Mouse (Mus musculus) Patski (cell line): ENCODE results near the gene Prr12. TPM values are rescaled to one million over a fixed set of nuclear protein-coding genes. Genes with fewer than 3 reads are reported as not detected.

Source experiments
- ATAC-seq: fragments of 100-300 bp; one replicate; pipeline ENCODE4 v1.8.0; 2021
- CTCF ChIA-PET: fragments of 350-600 bp; sonication (Branson Sonifier 250); formaldehyde crosslinking; loops from one replicate; lab custom pipeline; 2022; ENCODE audit warnings: inconsistent platforms; lab: Charles Lee
- POLR2A ChIA-PET: fragments of 350-600 bp; sonication (Branson Sonifier 250); formaldehyde crosslinking; loops from one replicate; lab custom pipeline; 2022; ENCODE audit warnings: antibody characterized with exemption, inconsistent platforms; lab: Charles Lee
- DNase-seq: peaks from one replicate; pipeline ENCODE4 v3.0.0-alpha.2; 2011; ENCODE audit warnings: low read depth, low spot score
- H3K27me3 ChIP-seq: fragments of 371-371 bp; one replicate; pipeline ENCODE4 v1.5.1; 2021
- CTCF ChIP-seq: fragments of 100-300 bp; IDR thresholded peaks from one replicate; pipeline ENCODE4 v1.5.1; 2021
- in situ Hi-C: fragments of 300-500 bp; cut with MboI; formaldehyde crosslinking; loops from 3 replicates; pipeline ENCODE4 v1.11.1; 2018; ENCODE audit warnings: low pct_unique_long_range_greater_than_20kb, mixed read lengths
- polyA plus RNA-seq: library from polyadenylated mRNA; unstranded; gene quantifications from one replicate; pipeline ENCODE4 v1.2.3, GENCODE M21; 2021

Prr12 gene
- polyA plus RNA-seq, 1 experiment from 2014 or later: 35.8 TPM

DNA sequence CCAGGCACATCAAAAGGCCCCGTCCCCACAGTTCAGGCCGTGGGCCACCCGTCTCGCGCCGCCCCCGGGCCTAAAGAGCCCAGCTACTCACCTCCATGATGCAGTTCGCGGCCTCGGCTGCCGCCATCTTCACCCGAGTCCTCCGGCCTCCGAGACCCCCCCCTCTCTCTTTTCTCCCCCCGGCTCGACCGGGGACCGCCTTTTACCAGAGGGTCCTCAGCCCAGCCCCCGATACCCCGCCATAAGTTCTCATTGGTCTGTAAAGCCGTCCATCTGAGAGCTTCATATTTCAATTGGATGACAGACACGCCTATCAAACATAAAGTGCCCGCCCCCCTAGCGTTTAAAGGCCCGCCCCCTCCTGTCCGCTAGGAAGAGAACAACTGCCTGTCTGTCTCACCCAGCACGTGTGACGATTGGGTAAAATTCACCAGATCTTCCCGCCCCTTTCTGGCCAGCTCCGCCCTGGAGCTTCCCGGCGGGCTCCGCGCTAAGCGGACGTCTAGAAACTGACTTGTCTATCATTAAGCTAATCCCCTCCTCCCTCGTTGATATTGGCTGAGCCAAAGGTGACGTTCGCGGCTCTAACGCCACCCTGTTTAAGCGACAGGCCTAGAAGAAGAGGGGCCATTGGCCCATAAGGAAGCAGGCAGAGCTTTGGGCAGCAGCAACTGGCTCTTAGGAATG lies 66.3 kb downstream of the Prr12 start, which contains the start of gene Prmt1:
Gene Prmt1 (minus strand): TSS at position 377 of the 687 bp plus-strand sequence.
- in situ Hi-C loops: no loop called here
- peak; percentile 87 for ATAC-seq
- no peaks in the 10 kb centered on the region for H3K27me3 ChIP-seq
- ChIA-PET POLR2A (interaction anchor here (0.7 to 1.8 kb wide), 4 partner anchors 14 to 733 kb away, joined by 3 to 5 read pairs (median 4); partner anchors contain the start of gene Rras), CTCF (interaction anchor here (1.7 kb wide), 1 partner anchor 94 kb away, joined by 4 read pairs; no protein-coding TSS in a partner anchor)
- TF ChIP-seq CTCF: no peak
- DNase-seq: peak; percentile 99

DNA sequence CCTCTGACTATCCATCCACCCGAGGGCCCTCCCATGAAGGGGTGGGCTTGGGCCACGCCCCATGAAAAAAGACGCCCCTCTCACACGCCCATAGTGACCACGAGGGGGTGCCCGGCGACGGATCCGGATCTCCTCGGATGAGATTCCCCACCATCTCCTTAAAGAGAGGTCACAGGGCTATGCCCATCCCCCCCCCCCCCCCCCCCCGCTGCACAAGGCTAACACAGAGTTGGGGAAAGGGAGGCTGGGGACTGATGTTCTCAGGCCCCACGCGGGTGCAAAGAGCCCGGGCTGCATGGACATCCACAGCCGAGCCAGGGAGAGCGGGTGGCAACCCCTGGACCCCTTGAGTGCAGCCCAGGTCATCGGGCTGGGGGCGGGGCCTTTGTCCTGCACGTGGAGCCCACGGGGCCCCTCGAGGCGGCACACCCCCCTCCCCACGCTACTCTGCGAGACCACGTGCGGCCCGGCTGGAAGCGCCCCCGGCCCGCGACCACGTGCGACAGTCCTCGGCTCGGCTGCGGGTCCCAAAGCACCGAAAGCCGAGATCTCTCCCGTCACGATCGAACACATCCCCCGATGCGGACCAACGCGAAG lies 67.0 kb downstream of the Prr12 start:
- no peak for DNase-seq
- no peak for ATAC-seq
- H3K27me3 ChIP-seq: no peaks in the 10 kb centered on the region
- TF ChIP-seq CTCF: no peak
- POLR2A ChIA-PET: interaction anchor here (0.6 to 1.8 kb wide), 5 partner anchors 14 to 204 kb away, joined by 3 to 5 read pairs (median 3); partner anchors contain the start of gene Rras
- CTCF ChIA-PET: interaction anchor here (1.0 to 1.7 kb wide), 4 partner anchors 18 to 95 kb away, joined by 3 to 4 read pairs (median 3); partner anchors contain the start of gene Rras
- in situ Hi-C loops: no loop called here

DNA sequence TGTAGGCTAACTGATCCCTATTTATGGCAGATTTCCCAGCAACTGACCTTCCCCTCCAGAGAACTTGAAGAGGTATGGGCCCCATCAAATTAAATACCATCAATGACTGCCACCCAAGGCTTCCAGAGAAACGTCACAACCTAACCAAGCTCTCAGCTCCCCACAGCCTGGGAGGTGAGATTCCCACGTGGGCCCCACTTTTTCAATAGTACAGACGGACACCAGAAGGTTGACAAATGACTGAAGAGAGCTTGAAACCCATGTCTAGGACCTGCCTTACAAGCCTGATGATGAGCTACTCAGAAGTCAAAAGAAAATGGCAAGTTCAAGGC lies 67.9 kb downstream of the Prr12 start:
- ATAC-seq: no peak
- no peak for DNase-seq
- in situ Hi-C loops: loop anchor here (5.0 kb wide), 1 partner anchor 83 kb away; no protein-coding TSS in a partner anchor
- POLR2A ChIA-PET: interaction anchor here (0.6 to 1.8 kb wide), 4 partner anchors 12 to 205 kb away, joined by 3 to 5 read pairs (median 4); partner anchors contain the start of genes Irf3 and Rras
- no peaks in the 10 kb centered on the region for H3K27me3 ChIP-seq
- TF ChIP-seq CTCF: no peak
- CTCF ChIA-PET: interaction anchor here (1.0 to 1.3 kb wide), 4 partner anchors 12 to 54 kb away, joined by 3 to 4 read pairs (median 3); partner anchors contain the start of gene Rras

DNA sequence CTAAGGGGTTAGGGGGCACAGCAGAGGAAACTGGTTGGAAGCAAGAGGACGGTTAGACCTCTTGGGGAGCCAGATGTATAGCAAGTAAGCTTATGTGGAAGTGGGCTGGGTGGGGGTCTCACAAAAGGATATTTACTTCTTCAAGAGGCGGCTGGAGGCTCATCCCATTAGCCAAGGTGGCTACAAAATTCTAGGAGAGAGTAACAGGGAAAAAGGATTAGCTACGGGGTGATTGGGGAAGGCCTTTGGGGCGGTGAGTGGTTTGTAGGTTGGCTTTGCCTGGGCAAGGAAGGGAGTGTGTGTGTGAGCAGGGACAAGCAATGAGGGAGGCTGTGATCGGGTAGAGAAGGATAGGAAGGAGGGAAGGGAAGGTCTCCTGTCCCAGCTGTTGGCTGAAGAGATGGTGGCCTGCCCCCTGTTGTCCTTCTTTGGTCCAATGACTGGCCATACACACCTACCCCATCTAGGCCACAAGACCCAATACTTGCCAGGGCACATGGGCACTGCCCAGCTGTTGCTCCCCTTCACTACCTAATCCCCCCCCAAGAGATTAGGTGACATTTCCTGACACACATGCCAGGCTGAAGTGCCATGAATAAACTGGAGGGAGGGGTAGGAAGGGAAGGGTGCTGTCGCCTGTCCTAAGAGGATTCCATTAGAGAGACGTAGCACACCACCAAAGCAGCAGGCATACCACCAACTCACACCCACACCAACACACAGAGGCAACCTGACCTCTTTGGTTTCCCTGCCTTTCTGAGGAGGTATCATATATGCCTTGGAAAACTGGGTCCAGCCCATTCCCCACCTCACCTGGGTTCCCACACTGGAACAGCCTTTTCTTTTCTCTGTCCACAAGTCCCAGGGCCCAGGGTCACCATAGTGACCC lies 68.5 kb downstream of the Prr12 start:
- no peak for ATAC-seq
- in situ Hi-C loops: loop anchor here (5.0 kb wide), 1 partner anchor 83 kb away; no protein-coding TSS in a partner anchor
- POLR2A ChIA-PET: interaction anchor here (1.1 to 1.8 kb wide), 2 partner anchors 13 to 34 kb away, joined by 5 read pairs; partner anchors contain the start of genes Irf3 and Rras
- DNase-seq: no peak
- TF ChIP-seq CTCF: no peak
- CTCF ChIA-PET: interaction anchor here (1.2 to 1.3 kb wide), 3 partner anchors 11 to 33 kb away, joined by 3 to 4 read pairs (median 3); partner anchors contain the start of gene Rras
- no peaks in the 10 kb centered on the region for H3K27me3 ChIP-seq

DNA sequence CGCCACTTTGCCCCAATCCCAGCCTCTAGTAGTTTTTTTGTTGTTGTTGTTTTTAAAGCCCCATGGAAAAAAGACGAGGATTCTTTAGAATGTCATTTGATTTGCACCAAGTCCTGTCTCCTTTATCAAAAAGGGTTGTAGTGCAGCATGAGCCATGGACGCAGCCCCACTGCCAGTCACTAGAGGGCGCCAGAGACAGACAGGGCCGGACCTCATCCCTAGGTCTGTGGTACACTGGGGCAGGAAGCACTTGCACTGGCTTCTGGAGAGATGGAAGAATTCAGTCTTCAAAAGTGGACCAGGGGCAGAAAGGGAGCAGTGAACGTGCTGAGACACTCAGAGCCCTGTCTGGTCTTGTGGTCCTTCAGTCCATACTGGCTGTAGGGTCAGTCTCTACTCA lies 69.6 kb downstream of the Prr12 start:
- CTCF ChIA-PET: interaction anchor here (0.8 to 1.5 kb wide), 2 partner anchors 12 to 32 kb away, joined by 3 to 9 read pairs; no protein-coding TSS in a partner anchor
- POLR2A ChIA-PET: no interaction called here
- in situ Hi-C loops: loop anchor here (5.0 kb wide), 1 partner anchor 84 kb away; no protein-coding TSS in a partner anchor
- H3K27me3 ChIP-seq: no peaks in the 10 kb centered on the region
- DNase-seq (no peak), ATAC-seq (no peak)
- no peak for TF ChIP-seq CTCF

DNA sequence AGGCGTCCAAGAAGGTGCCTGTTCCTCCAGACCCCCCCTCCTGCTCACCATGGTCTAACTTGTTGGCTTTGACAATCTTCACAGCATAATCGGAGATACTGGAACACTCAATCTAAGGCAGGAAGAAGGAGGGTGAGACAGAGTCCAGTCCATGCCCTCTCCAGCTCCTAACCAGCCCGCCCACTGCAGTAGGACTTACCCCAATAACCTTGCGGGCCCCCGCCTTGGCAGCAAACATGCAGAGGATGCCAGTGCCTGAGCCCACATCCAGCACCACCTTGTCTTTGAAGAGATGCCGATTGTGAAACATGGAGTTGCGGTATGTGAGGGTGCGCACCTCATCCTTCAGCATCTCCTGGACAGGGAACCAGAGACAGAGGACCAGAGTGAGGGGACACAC lies 71.1 kb downstream of the Prr12 start:
- ATAC-seq (no peak), DNase-seq (no peak)
- H3K27me3 ChIP-seq: no peaks in the 10 kb centered on the region
- CTCF ChIA-PET: interaction anchor here (1.2 to 1.5 kb wide), 2 partner anchors 10 to 121 kb away, joined by 3 to 9 read pairs; no protein-coding TSS in a partner anchor
- in situ Hi-C loops: loop anchor here (5.0 kb wide), 1 partner anchor 86 kb away; no protein-coding TSS in a partner anchor
- TF ChIP-seq CTCF: no peak
- POLR2A ChIA-PET: no interaction called here

DNA sequence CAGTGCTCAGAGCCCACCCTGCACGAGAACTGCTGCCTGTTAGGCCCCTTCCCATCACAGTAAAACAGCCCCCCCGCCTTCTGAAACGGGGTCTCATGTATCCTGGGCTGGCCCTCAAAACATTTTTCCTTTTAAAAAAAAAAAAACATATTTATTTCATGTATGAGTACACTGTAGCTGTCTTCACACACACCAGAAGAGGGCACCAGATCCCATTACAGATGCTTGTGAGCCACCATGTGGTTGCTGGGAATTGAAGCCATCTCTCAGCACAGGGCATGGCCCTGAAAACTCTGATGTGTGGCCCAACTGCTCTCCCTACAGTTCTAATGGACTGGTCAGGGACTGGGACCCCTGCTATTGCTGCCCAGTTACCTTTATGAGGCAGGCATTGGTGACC lies 74.4 kb downstream of the Prr12 start:
- POLR2A ChIA-PET: no interaction called here
- no peaks in the 10 kb centered on the region for H3K27me3 ChIP-seq
- no peak for TF ChIP-seq CTCF
- DNase-seq (no peak), ATAC-seq (no peak)
- CTCF ChIA-PET: no interaction called here
- in situ Hi-C loops: no loop called here

Other genes with a start within 250 kb of the Prr12 start
- 48.7 TPM for gene Nup62, start 236.8 kb downstream of the Prr12 start, polyA plus RNA-seq
- 2.2 TPM for gene Il4i1, start 236.5 kb downstream of the Prr12 start, polyA plus RNA-seq
- 76.6 TPM for gene Atf5, start 236.2 kb downstream of the Prr12 start, polyA plus RNA-seq
- gene Akt1s1, start 203.9 kb downstream of the Prr12 start, polyA plus RNA-seq: 99.9 TPM
- gene Tbc1d17, start 203.8 kb downstream of the Prr12 start, polyA plus RNA-seq: 59.1 TPM
- gene Pnkp, start 195.7 kb downstream of the Prr12 start, polyA plus RNA-seq: 43.2 TPM
- 308 TPM for gene Ptov1, start 183.1 kb downstream of the Prr12 start, polyA plus RNA-seq
- gene Med25, start 160.2 kb downstream of the Prr12 start, polyA plus RNA-seq: 96.8 TPM
- 16.9 TPM for gene Fuz, start 156.8 kb downstream of the Prr12 start, polyA plus RNA-seq
- 104 TPM for gene Ap2a1, start 123.4 kb downstream of the Prr12 start, polyA plus RNA-seq
- 0.06 TPM for gene Tsks, start 109.7 kb downstream of the Prr12 start, polyA plus RNA-seq
- 22.1 TPM for gene Cpt1c, start 78.0 kb downstream of the Prr12 start, polyA plus RNA-seq
- gene Prmt1, start 66.3 kb downstream of the Prr12 start, polyA plus RNA-seq: 514 TPM
- gene Irf3, start 55.2 kb downstream of the Prr12 start, polyA plus RNA-seq: 108 TPM
- 19.9 TPM for gene Bcl2l12, start 54.2 kb downstream of the Prr12 start, polyA plus RNA-seq
- 80.3 TPM for gene Scaf1, start 36.5 kb downstream of the Prr12 start, polyA plus RNA-seq
- gene Rras, start 34.9 kb downstream of the Prr12 start, polyA plus RNA-seq: 78.9 TPM
- gene Nosip, start 9.5 kb upstream of the Prr12 start, polyA plus RNA-seq: 77.4 TPM
- 38.6 TPM for gene Prrg2, start 9.8 kb upstream of the Prr12 start, polyA plus RNA-seq
- 21.7 TPM for gene Rcn3, start 39.3 kb upstream of the Prr12 start, polyA plus RNA-seq
- gene Fcgrt, start 51.0 kb upstream of the Prr12 start, polyA plus RNA-seq: 22.2 TPM
- gene Rps11, start 71.6 kb upstream of the Prr12 start, polyA plus RNA-seq: 920 TPM
- gene Rpl13a, start 75.9 kb upstream of the Prr12 start, polyA plus RNA-seq: 1,333 TPM
- not detected for gene Gm45713, start 83.3 kb upstream of the Prr12 start, polyA plus RNA-seq
- gene Flt3l, start 83.6 kb upstream of the Prr12 start, polyA plus RNA-seq: 7.3 TPM
- gene Pih1d1, start 101.4 kb upstream of the Prr12 start, polyA plus RNA-seq: 68.2 TPM
- 48.9 TPM for gene Aldh16a1, start 101.7 kb upstream of the Prr12 start, polyA plus RNA-seq
- 0.19 TPM for gene Slc17a7, start 111.1 kb upstream of the Prr12 start, polyA plus RNA-seq
- not detected for gene Gfy, start 126.7 kb upstream of the Prr12 start, polyA plus RNA-seq
- not detected for gene Pth2, start 128.1 kb upstream of the Prr12 start, polyA plus RNA-seq
- gene Ccdc155, start 152.0 kb upstream of the Prr12 start, polyA plus RNA-seq: 0.03 TPM
- gene Dkkl1, start 159.3 kb upstream of the Prr12 start, polyA plus RNA-seq: not detected
- gene Tead2, start 162.9 kb upstream of the Prr12 start, polyA plus RNA-seq: 94.7 TPM
- gene Cd37, start 186.2 kb upstream of the Prr12 start, polyA plus RNA-seq: 0.81 TPM
- not detected for gene Slc6a16, start 188.2 kb upstream of the Prr12 start, polyA plus RNA-seq
- gene Slc6a21, start 224.6 kb upstream of the Prr12 start, polyA plus RNA-seq: not detected